Mouse (Mus musculus) midbrain, embryonic 11.5 days (tissue): ENCODE data around the gene Ivns1abp. TPM values are rescaled to one million over a fixed set of nuclear protein-coding genes. Genes with fewer than 3 reads are reported as not detected.
A peak's percentile ranks its signal among the peaks of the same experiment; 100 is the strongest.
"Not testable (repeated sequence)": the region's sequence is repeated elsewhere in the genome, so short reads cannot be mapped to it uniquely, and the experiment has no call there.

Source experiments
- ATAC-seq: fragments of 200-750 bp; cut with Nextera tagmentation; 2 replicates; pipeline ENCODE4 v1.8.0; 2017; ENCODE audit warnings: moderate TSS enrichment, moderate library complexity; ENCODE audit not compliant: low FRiP score
- DNase-seq: peaks from one replicate; pipeline ENCODE4 v3.0.0; 2015; ENCODE audit warnings: low spot score; ENCODE audit errors: missing footprints
- H3K27ac ChIP-seq: fragments of 300-500 bp; sonication (generic); 2 replicates; pipeline ENCODE4 v1.5.1; 2014; ENCODE audit warnings: low read depth, low read length
- H3K27me3 ChIP-seq: fragments of 300-500 bp; sonication (generic); 2 replicates; pipeline ENCODE4 v1.6.1; 2014; ENCODE audit warnings: mild to moderate bottlenecking, low read length, moderate library complexity, mixed read lengths; ENCODE audit not compliant: control insufficient read depth, insufficient read depth
- H3K36me3 ChIP-seq: fragments of 300-500 bp; sonication (generic); 2 replicates; pipeline ENCODE4 v1.6.1; 2014; ENCODE audit warnings: mild to moderate bottlenecking, low read length, moderate library complexity, mixed read lengths; ENCODE audit not compliant: control insufficient read depth, insufficient read depth
- H3K4me1 ChIP-seq: fragments of 300-500 bp; sonication (generic); 2 replicates; pipeline ENCODE4 v1.6.1; 2014; ENCODE audit warnings: low read length; ENCODE audit not compliant: control insufficient read depth, insufficient read depth
- H3K4me2 ChIP-seq: fragments of 300-500 bp; sonication (generic); 2 replicates; pipeline ENCODE4 v1.6.1; 2014; ENCODE audit warnings: mild to moderate bottlenecking, moderate library complexity
- H3K4me3 ChIP-seq: fragments of 300-500 bp; sonication (generic); 2 replicates; pipeline ENCODE4 v1.5.1; 2014; ENCODE audit warnings: low read depth, low read length
- H3K9ac ChIP-seq: fragments of 300-500 bp; sonication (generic); 2 replicates; pipeline ENCODE4 v1.6.1; 2014; ENCODE audit warnings: low read length
- H3K9me3 ChIP-seq: fragments of 300-500 bp; sonication (generic); 2 replicates; pipeline ENCODE4 v1.6.1; 2016; ENCODE audit warnings: low read length; ENCODE audit not compliant: control insufficient read depth
- WGBS: fragments of 180-500 bp; shearing (Covaris S2); extraction: QIAGEN DNeasy Blood & Tissue Kit; methylation state at CpG from one replicate; pipeline ENCODE4 v1.1.7; 2014; 5-methylcytosine and 5-hydroxymethylcytosine counted together
- polyA plus RNA-seq: library from polyadenylated mRNA; unstranded; fragments of >200 nt; fragmentation: Nextera tagmentation; extraction: Ambion mirVana; gene quantifications from 2 replicates; pipeline ENCODE4 v1.2.1, GENCODE M21; 2014

Gene Ivns1abp
- polyA plus RNA-seq, 1 experiment from 2014 or later, result 434 TPM

- ATAC-seq (no peak), DNase-seq (no peak)
- no peaks in the 10 kb centered on the region for H3K27me3 ChIP-seq
- peaks cover 2% of the 10 kb centered on the region; the same call in 1 of the 2 replicates for H3K36me3 ChIP-seq
- H3K9me3 ChIP-seq, result no peaks in the 10 kb centered on the region
- peak overlapping the region; percentile 90 for H3K4me3 ChIP-seq
- peak overlapping the region; percentile 97 for H3K9ac ChIP-seq
- peak overlapping the region; percentile 62 for H3K4me2 ChIP-seq
- no peak overlapping the region for H3K27ac ChIP-seq
- peaks cover 16% of the 10 kb centered on the region for H3K4me1 ChIP-seq
Measured at GRCm38 (mm10) chr1:151345863-151346195, 1.6 kb downstream of the Ivns1abp start.

GRCm38 (mm10) chr1:151346681-151347127 is 2.4 kb downstream of the Ivns1abp start:
- WGBS, result 47% methylated on average over 6 of the region's 6 CpGs
- Histone ChIP-seq H3K27me3 (no peaks in the 10 kb centered on the region), H3K4me3 (peak overlapping the region; percentile 90), H3K4me1 (peaks cover 16% of the 10 kb centered on the region), H3K9ac (peak overlapping the region; percentile 39; the same call in 1 of the 2 replicates), H3K9me3 (no peaks in the 10 kb centered on the region), H3K36me3 (peaks cover 10% of the 10 kb centered on the region), H3K27ac (no peak overlapping the region), H3K4me2 (peak overlapping the region; percentile 62)
- DNase-seq (peak; percentile 86), ATAC-seq (no peak)

DNA sequence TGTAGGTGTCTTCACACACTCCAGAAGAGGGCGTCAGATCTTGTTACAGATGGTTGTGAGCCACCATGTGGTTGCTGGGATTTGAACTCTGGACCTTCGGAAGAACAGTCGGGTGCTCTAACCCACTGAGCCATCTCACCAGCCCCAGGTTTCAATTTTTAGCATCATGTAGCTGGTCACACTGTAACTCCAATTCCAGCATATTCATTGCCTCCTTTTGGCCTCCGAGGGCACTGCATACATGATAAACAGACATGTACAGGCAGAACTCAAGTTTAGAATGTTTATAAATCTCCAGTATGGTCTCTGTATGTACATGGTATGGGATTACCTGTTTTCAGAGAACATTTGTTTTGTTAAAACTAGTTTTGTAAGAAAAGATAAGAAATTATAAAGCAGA is 4.0 kb downstream of the Ivns1abp start:
- not testable (repeated sequence) for H3K9me3 ChIP-seq, ATAC-seq, H3K9ac ChIP-seq, H3K4me3 ChIP-seq, H3K27me3 ChIP-seq, H3K27ac ChIP-seq, H3K4me2 ChIP-seq, DNase-seq
- 84% methylated on average over 4 of the region's 4 CpGs for WGBS
- peaks cover 13% of the 10 kb centered on the region for H3K4me1 ChIP-seq
- H3K36me3 ChIP-seq, result peaks cover 13% of the 10 kb centered on the region

- Histone ChIP-seq H3K4me2 (no peak overlapping the region), H3K9ac (no peak overlapping the region), H3K27me3 (no peaks in the 10 kb centered on the region), H3K4me1 (no peaks in the 10 kb centered on the region), H3K4me3 (no peak overlapping the region), H3K9me3 (no peaks in the 10 kb centered on the region), H3K36me3 (peaks cover 20% of the 10 kb centered on the region), H3K27ac (no peak overlapping the region)
- ATAC-seq, result no peak
- no peak for DNase-seq
- WGBS, result 95% methylated on average over 2 of the region's 2 CpGs
Measured at GRCm38 (mm10) chr1:151352911-151353310, 8.6 kb downstream of the Ivns1abp start.

- DNase-seq (peak; percentile 81), ATAC-seq (no peak)
- no peak overlapping the region for H3K27ac ChIP-seq
- no peak overlapping the region for H3K9ac ChIP-seq
- H3K27me3 ChIP-seq, result no peaks in the 10 kb centered on the region
- H3K36me3 ChIP-seq, result peaks cover 30% of the 10 kb centered on the region
- no peak overlapping the region for H3K4me3 ChIP-seq
- H3K9me3 ChIP-seq, result no peaks in the 10 kb centered on the region
- no peak overlapping the region for H3K4me2 ChIP-seq
- H3K4me1 ChIP-seq, result no peaks in the 10 kb centered on the region
- 94% methylated on average over 5 of the region's 5 CpGs for WGBS
Measured at GRCm38 (mm10) chr1:151355994-151356393, 11.7 kb downstream of the Ivns1abp start.

DNA sequence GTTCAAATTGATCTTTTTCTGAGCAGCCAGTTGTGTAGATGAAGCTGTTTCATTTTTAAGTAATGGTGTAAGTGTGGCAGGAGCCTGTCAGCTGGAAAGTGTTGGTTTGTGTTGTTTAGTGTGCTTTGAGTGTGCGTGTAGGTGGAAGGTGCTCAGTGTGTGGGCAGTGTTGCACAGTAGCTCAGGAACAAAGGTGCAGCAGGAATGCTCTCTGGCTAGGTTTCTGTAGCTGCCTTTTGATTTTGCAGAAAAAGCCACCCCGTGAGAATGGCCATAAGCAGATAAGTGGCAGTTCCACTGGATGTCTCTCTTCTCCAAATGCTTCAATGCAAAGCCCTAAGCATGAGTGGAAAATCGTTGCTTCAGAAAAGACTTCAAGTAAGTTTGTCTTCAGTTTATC is 15.1 kb downstream of the Ivns1abp start:
- 95% methylated on average over 3 of the region's 3 CpGs for WGBS
- Histone ChIP-seq H3K27me3 (no peaks in the 10 kb centered on the region), H3K9me3 (no peaks in the 10 kb centered on the region), H3K4me3 (no peak overlapping the region), H3K36me3 (peaks cover 34% of the 10 kb centered on the region), H3K9ac (no peak overlapping the region), H3K4me2 (no peak overlapping the region), H3K4me1 (no peaks in the 10 kb centered on the region), H3K27ac (no peak overlapping the region)
- no peak for ATAC-seq
- peak; percentile 84 for DNase-seq

DNA sequence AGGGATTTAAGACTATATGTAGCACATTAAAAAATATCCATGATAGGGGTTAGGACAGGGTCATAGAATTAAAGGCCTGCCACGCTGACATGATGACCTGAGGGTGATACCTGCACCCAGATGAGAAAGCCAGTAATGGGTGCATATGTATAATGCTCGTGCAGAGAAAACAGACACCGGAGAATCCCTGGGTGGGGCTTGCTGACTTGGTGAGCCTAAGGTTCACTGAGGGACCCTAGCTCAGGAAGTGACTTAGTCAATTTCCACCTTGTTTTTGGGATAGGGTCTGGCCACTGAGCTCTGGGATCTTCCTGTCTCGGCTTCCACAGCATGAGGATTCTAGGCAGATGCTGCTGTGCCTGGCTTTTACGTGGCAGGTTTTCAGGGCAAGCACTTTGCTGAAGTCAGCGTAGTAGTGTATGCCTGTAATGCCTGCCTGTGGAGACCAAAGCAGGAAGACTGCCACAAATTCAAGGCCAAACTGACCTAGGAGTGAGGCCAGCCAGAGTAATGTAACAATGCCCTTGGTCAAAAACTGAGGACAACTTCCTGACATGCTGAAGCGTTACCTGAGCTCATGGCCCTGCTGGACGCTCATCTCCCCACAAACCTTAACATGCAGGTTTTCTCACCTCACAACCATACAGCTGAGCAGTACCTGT is 22.8 kb downstream of the Ivns1abp start:
- DNase-seq (peak; percentile 76), ATAC-seq (no peak)
- no peak overlapping the region for H3K9ac ChIP-seq
- no peaks in the 10 kb centered on the region for H3K9me3 ChIP-seq
- H3K27me3 ChIP-seq, result no peaks in the 10 kb centered on the region
- no peak overlapping the region for H3K27ac ChIP-seq
- no peak overlapping the region for H3K4me2 ChIP-seq
- H3K36me3 ChIP-seq, result peaks cover 21% of the 10 kb centered on the region; the same call in 1 of the 2 replicates
- no peaks in the 10 kb centered on the region for H3K4me1 ChIP-seq
- H3K4me3 ChIP-seq, result no peak overlapping the region
- 87% methylated on average over 8 of the region's 8 CpGs for WGBS

GRCm38 (mm10) chr1:151367721-151368324 is 23.5 kb downstream of the Ivns1abp start:
- H3K4me2 ChIP-seq, result no peak overlapping the region
- H3K36me3 ChIP-seq, result peaks cover 20% of the 10 kb centered on the region; the same call in 1 of the 2 replicates
- no peak overlapping the region for H3K27ac ChIP-seq
- ATAC-seq, result no peak
- H3K9ac ChIP-seq, result no peak overlapping the region
- H3K4me1 ChIP-seq, result no peaks in the 10 kb centered on the region
- 89% methylated on average over 5 of the region's 5 CpGs for WGBS
- H3K9me3 ChIP-seq, result no peaks in the 10 kb centered on the region
- no peaks in the 10 kb centered on the region for H3K27me3 ChIP-seq
- DNase-seq, result peak; percentile 73
- H3K4me3 ChIP-seq, result no peak overlapping the region

GRCm38 (mm10) chr1:151368444-151368843 is 24.2 kb downstream of the Ivns1abp start:
- Histone ChIP-seq H3K9me3 (no peaks in the 10 kb centered on the region), H3K4me1 (no peaks in the 10 kb centered on the region), H3K36me3 (peaks cover 14% of the 10 kb centered on the region; the same call in 1 of the 2 replicates), H3K27me3 (no peaks in the 10 kb centered on the region), H3K9ac (no peak overlapping the region), H3K4me3 (no peak overlapping the region), H3K27ac (no peak overlapping the region), H3K4me2 (no peak overlapping the region)
- peak; percentile 54 for DNase-seq
- 91% methylated on average over 3 of the region's 3 CpGs for WGBS
- ATAC-seq, result no peak
